Mouse (Mus musculus) MEL (cell line): Measurements from ENCODE around the gene Sdc1. TPM values are rescaled to one million over a fixed set of nuclear protein-coding genes. Genes with fewer than 3 reads are reported as not detected.

Experiments
- DNase-seq: peaks from one replicate; pipeline ENCODE4 v3.0.0; 2011; ENCODE audit warnings: low read depth, low spot score
- H3K27ac ChIP-seq: 2 replicates; pipeline ENCODE4 v1.5.1; 2012; ENCODE audit warnings: low read depth, mild to moderate bottlenecking, control low read depth, low read length, moderate library complexity; ENCODE audit not compliant: control insufficient read depth
- H3K27me3 ChIP-seq, 2 experiments: fragments of 150-350 bp in 1 of 2; sonication (generic) in 1 of 2; 2 replicates each; pipeline ENCODE4 v1.6.1; 2012; ENCODE audit warnings: low read length in 2 of 2, mild to moderate bottlenecking in 2 of 2, improper control_type of control experiment in 1 of 2, moderate library complexity in 1 of 2; ENCODE audit not compliant: insufficient read depth in 2 of 2, control insufficient read depth in 1 of 2
- H3K36me3 ChIP-seq, 2 experiments: 2 replicates each; pipeline ENCODE4 v1.6.1; 2012 to 2014; ENCODE audit warnings: low read length in 2 of 2, improper control_type of control experiment in 1 of 2, inconsistent platforms in 1 of 2, mild to moderate bottlenecking in 1 of 2; ENCODE audit not compliant: insufficient read depth in 2 of 2, control insufficient read depth in 1 of 2
- H3K4me1 ChIP-seq, 2 experiments: fragments of 150-350 bp in 1 of 2; sonication (generic) in 1 of 2; 2 replicates each; pipeline ENCODE4 v1.6.1; 2012; ENCODE audit warnings: low read length in 2 of 2, improper control_type of control experiment in 1 of 2, mild to moderate bottlenecking in 1 of 2; ENCODE audit not compliant: insufficient read depth in 2 of 2, control insufficient read depth in 1 of 2
- H3K4me3 ChIP-seq, 2 experiments: fragments of 150-350 bp in 1 of 2; sonication (generic) in 1 of 2; 2 replicates each; pipeline ENCODE4 v1.5.1; 2012; ENCODE audit warnings: low read depth in 2 of 2, low read length in 2 of 2, mild to moderate bottlenecking in 2 of 2, moderate library complexity in 2 of 2, control low read depth in 1 of 2, improper control_type of control experiment in 1 of 2; ENCODE audit not compliant: control insufficient read depth in 1 of 2, insufficient read depth in 1 of 2
- H3K79me2 ChIP-seq: 2 replicates; pipeline ENCODE4 v1.6.1; 2012; ENCODE audit warnings: mild to moderate bottlenecking, low read length, moderate library complexity; ENCODE audit not compliant: control insufficient read depth, poor library complexity, insufficient read depth
- H3K9ac ChIP-seq: 2 replicates; pipeline ENCODE4 v1.6.1; 2012; ENCODE audit warnings: low read depth, mild to moderate bottlenecking, control low read depth, low read length, moderate library complexity; ENCODE audit not compliant: control insufficient read depth, poor library complexity, severe bottlenecking
- H3K9me3 ChIP-seq: fragments of 150-350 bp; sonication (generic); replicated peaks from 2 replicates; pipeline ENCODE4 v1.6.1; 2012; ENCODE audit warnings: mild to moderate bottlenecking, low read length, improper control_type of control experiment, moderate library complexity; ENCODE audit not compliant: insufficient read depth
- CHD1 ChIP-seq: IDR thresholded peaks from 2 replicates; pipeline ENCODE4 v1.6.1; 2012; ENCODE audit warnings: low read depth, mild to moderate bottlenecking, inconsistent platforms, low read length, improper control_type of control experiment
- CHD2 ChIP-seq: IDR thresholded peaks from 2 replicates; pipeline ENCODE4 v1.6.1; 2011; ENCODE audit warnings: low read length, improper control_type of control experiment
- E2F4 ChIP-seq: IDR thresholded peaks from 2 replicates; pipeline ENCODE4 v1.6.1; 2011; ENCODE audit warnings: low read depth, low read length, improper control_type of control experiment, borderline replicate concordance
- ELF1 ChIP-seq: IDR thresholded peaks from 2 replicates; pipeline ENCODE4 v1.6.1; 2014; ENCODE audit warnings: low read depth, mild to moderate bottlenecking, inconsistent platforms, low read length, improper control_type of control experiment, moderate library complexity
- JUND ChIP-seq: IDR thresholded peaks from 2 replicates; pipeline ENCODE4 v1.6.1; 2011; ENCODE audit warnings: low read depth, mild to moderate bottlenecking, improper control_type of control experiment, low read length
- KAT2A ChIP-seq: conservative IDR thresholded peaks from 2 replicates; pipeline ENCODE4 v1.6.1; 2012; ENCODE audit warnings: low read depth, low read length, improper control_type of control experiment, inconsistent platforms
- MAFK ChIP-seq: IDR thresholded peaks from 2 replicates; pipeline ENCODE4 v1.6.1; 2011; ENCODE audit warnings: low read depth, mild to moderate bottlenecking, low read length, improper control_type of control experiment, borderline replicate concordance
- MAX ChIP-seq: IDR thresholded peaks from 2 replicates; pipeline ENCODE4 v1.6.1; 2011; ENCODE audit warnings: low read length, improper control_type of control experiment
- MAZ ChIP-seq: IDR thresholded peaks from 2 replicates; pipeline ENCODE4 v1.6.1; 2012; ENCODE audit warnings: low read depth, mild to moderate bottlenecking, inconsistent platforms, low read length, improper control_type of control experiment
- MEF2A ChIP-seq: IDR thresholded peaks from 2 replicates; pipeline ENCODE4 v1.6.1; 2014; ENCODE audit warnings: low read depth, mild to moderate bottlenecking, inconsistent platforms, low read length, improper control_type of control experiment; ENCODE audit not compliant: poor library complexity, insufficient replicate concordance, severe bottlenecking; ENCODE audit errors: extremely low read depth
- MYB ChIP-seq: IDR thresholded peaks from 2 replicates; pipeline ENCODE4 v1.6.1; 2011; ENCODE audit warnings: mild to moderate bottlenecking, low read depth, low read length, improper control_type of control experiment
- MYC ChIP-seq: IDR thresholded peaks from 2 replicates; pipeline ENCODE4 v1.6.1; 2011; ENCODE audit warnings: low read depth, mild to moderate bottlenecking, low read length, improper control_type of control experiment, moderate library complexity
- SIN3A ChIP-seq: IDR thresholded peaks from 2 replicates; pipeline ENCODE4 v1.6.1; 2012; ENCODE audit warnings: low read length, improper control_type of control experiment, inconsistent platforms
- TAL1 ChIP-seq: IDR thresholded peaks from 2 replicates; pipeline ENCODE4 v1.6.1; 2012; ENCODE audit warnings: mild to moderate bottlenecking, inconsistent platforms, low read length, moderate library complexity, mixed read lengths
- ZMIZ1 ChIP-seq: IDR thresholded peaks from 2 replicates; pipeline ENCODE4 v1.6.1; 2012; ENCODE audit warnings: low read depth, mild to moderate bottlenecking, inconsistent platforms, low read length, improper control_type of control experiment, moderate library complexity
- ZNF384 ChIP-seq: IDR thresholded peaks from 2 replicates; pipeline ENCODE4 v1.6.1; 2012; ENCODE audit warnings: low read depth, mild to moderate bottlenecking, inconsistent platforms, low read length, improper control_type of control experiment
- polyA plus RNA-seq, 2 experiments: library from polyadenylated mRNA; stranded (reverse) in 1 of 2; unstranded in 1 of 2; fragments of >175 nt in 1 of 2; fragments of >200 nt in 1 of 2; gene quantifications; 2 replicates each; pipeline versions ENCODE4 v1.2.1 to v1.2.4; 2012; ENCODE audit warnings: low replicate concordance in 2 of 2, low read depth in 1 of 2; ENCODE audit not compliant: insufficient read length in 2 of 2, insufficient read depth in 1 of 2, missing spikeins in 1 of 2
- total RNA-seq: library from RNA; depleted of rRNA; stranded (reverse); fragments of 300-350 nt; gene quantifications from 2 replicates; pipeline ENCODE4 v1.2.3, GENCODE M21; 2012

Sdc1 gene
- total and polyA plus RNA-seq, 3 experiments, result 32.3 to 33.6 TPM; not detected in 1

- DNase-seq, result no peak
- no peak overlapping the region for H3K9ac ChIP-seq
- TF ChIP-seq E2F4 (no peak), CHD2 (no peak), SIN3A (no peak), MAFK (no peak), MYB (no peak), JUND (no peak), ZMIZ1 (no peak), MYC (no peak), CHD1 (no peak), TAL1 (no peak), KAT2A (no peak), ZNF384 (no peak)
- TF ChIP-seq, all 39 proteins: peak for 0
- no peaks in the 10 kb centered on the region for H3K79me2 ChIP-seq
- no peaks in the 10 kb centered on the region for H3K9me3 ChIP-seq
- H3K27me3 ChIP-seq, result no peaks in the 10 kb centered on the region; a peak in 1 of 4 replicates
- H3K4me1 ChIP-seq, result no peaks in the 10 kb centered on the region
- no peaks in the 10 kb centered on the region; a peak in 1 of 4 replicates for H3K36me3 ChIP-seq
- no peak overlapping the region for H3K4me3 ChIP-seq
- H3K27ac ChIP-seq, result no peak overlapping the region
These were observed 11.3 kb upstream of the Sdc1 start for GRCm38 (mm10) chr12:8759779-8760178.

GRCm38 (mm10) chr12:8760561-8760960, 10.6 kb upstream of the Sdc1 start:
- H3K27ac ChIP-seq, result no peak overlapping the region
- no peak for DNase-seq
- no peak overlapping the region for H3K9ac ChIP-seq
- H3K27me3 ChIP-seq, result no peaks in the 10 kb centered on the region; a peak in 1 of 4 replicates
- no peaks in the 10 kb centered on the region; a peak in 1 of 4 replicates for H3K36me3 ChIP-seq
- H3K9me3 ChIP-seq, result no peaks in the 10 kb centered on the region
- no peak overlapping the region for H3K4me3 ChIP-seq
- no peaks in the 10 kb centered on the region for H3K79me2 ChIP-seq
- TF ChIP-seq ELF1, result no peak
- no peak for TF ChIP-seq CHD2
- TF ChIP-seq CHD1, result no peak
- TF ChIP-seq MAX, result no peak
- no peak for TF ChIP-seq JUND
- TF ChIP-seq MEF2A, result no peak
- no peaks in the 10 kb centered on the region for H3K4me1 ChIP-seq

GRCm38 (mm10) chr12:8761058-8761457, 10.1 kb upstream of the Sdc1 start:
- Histone ChIP-seq H3K9me3 (no peaks in the 10 kb centered on the region), H3K36me3 (no peaks in the 10 kb centered on the region), H3K4me3 (no peak overlapping the region), H3K27me3 (no peaks in the 10 kb centered on the region; a peak in 1 of 4 replicates), H3K79me2 (no peaks in the 10 kb centered on the region), H3K4me1 (no peaks in the 10 kb centered on the region), H3K27ac (no peak overlapping the region), H3K9ac (no peak overlapping the region)
- no peak for TF ChIP-seq E2F4
- no peak for TF ChIP-seq MAZ
- DNase-seq, result no peak
